Mouse (Mus musculus) kidney, postnatal 25 days (tissue): Measurements from ENCODE around the gene Srcin1.
A peak's percentile ranks its signal among the peaks of the same experiment; 100 is the strongest.

Source experiments
- DNase-seq, 2 experiments: peaks; one replicate each; pipeline ENCODE4 v3.0.0; 2021; ENCODE audit warnings: mixed read lengths in 2 of 2

The Srcin1 gene

GRCm38 (mm10) chr11:97500720-97501448, 75.1 kb downstream of the Srcin1 start:
- DNase-seq: no peak

- DNase-seq: no peak
These were observed 75.9 kb downstream of the Srcin1 start, which contains the start of gene 4933428G20Rik for GRCm38 (mm10) chr11:97499865-97500719. Gene 4933428G20Rik (minus strand): TSS chr11:97500340.

- DNase-seq: peak; percentile 84 to 85
These were observed 78.4 kb downstream of the Srcin1 start for GRCm38 (mm10) chr11:97497543-97497942.

GRCm38 (mm10) chr11:97492836-97493235, 83.2 kb downstream of the Srcin1 start:
- no peak for DNase-seq

- no peak for DNase-seq
These were observed 84.3 kb downstream of the Srcin1 start for GRCm38 (mm10) chr11:97491640-97492039.

- DNase-seq: peak; percentile 76 to 85
These were observed 86.2 kb downstream of the Srcin1 start for GRCm38 (mm10) chr11:97489589-97490324.

- DNase-seq: no peak
These were observed 88.3 kb downstream of the Srcin1 start for GRCm38 (mm10) chr11:97487656-97488055.

- DNase-seq: no peak
These were observed 90.3 kb downstream of the Srcin1 start for GRCm38 (mm10) chr11:97485661-97486060.

- no peak for DNase-seq
These were observed 96.2 kb downstream of the Srcin1 start for GRCm38 (mm10) chr11:97479824-97480223.

GRCm38 (mm10) chr11:97479085-97479484, 96.9 kb downstream of the Srcin1 start:
- no peak for DNase-seq

- no peak for DNase-seq
These were observed 97.6 kb downstream of the Srcin1 start for GRCm38 (mm10) chr11:97478345-97478744.

- peak in 1 of 2 experiments; percentile 37 for DNase-seq
These were observed 98.6 kb downstream of the Srcin1 start for GRCm38 (mm10) chr11:97477431-97477830.

GRCm38 (mm10) chr11:97476334-97477095, 99.5 kb downstream of the Srcin1 start:
- peak in 1 of 2 experiments; percentile 80 for DNase-seq

- no peak for DNase-seq
These were observed 104.7 kb downstream of the Srcin1 start for GRCm38 (mm10) chr11:97471276-97471675.

GRCm38 (mm10) chr11:97469828-97470227, 106.2 kb downstream of the Srcin1 start:
- no peak for DNase-seq

- peak; percentile 88 to 95 for DNase-seq
These were observed 107.2 kb downstream of the Srcin1 start for GRCm38 (mm10) chr11:97468639-97469287.

- DNase-seq: no peak
These were observed 109.4 kb downstream of the Srcin1 start for GRCm38 (mm10) chr11:97466444-97467160.

GRCm38 (mm10) chr11:97465957-97466356, 110.0 kb downstream of the Srcin1 start:
- no peak for DNase-seq

- DNase-seq: no peak
These were observed 112.0 kb downstream of the Srcin1 start for GRCm38 (mm10) chr11:97463991-97464390.

- no peak for DNase-seq
These were observed 112.8 kb downstream of the Srcin1 start for GRCm38 (mm10) chr11:97463166-97463565.

- no peak for DNase-seq
These were observed 113.4 kb downstream of the Srcin1 start for GRCm38 (mm10) chr11:97462538-97462937.
